Mouse (Mus musculus) ovary, postnatal 10 days (tissue): ENCODE data around the gene Dicer1.

Experiments used
- DNase-seq: peaks from one replicate; pipeline ENCODE4 v3.0.0; 2022; ENCODE audit warnings: low spot score

The Dicer1 gene

DNA sequence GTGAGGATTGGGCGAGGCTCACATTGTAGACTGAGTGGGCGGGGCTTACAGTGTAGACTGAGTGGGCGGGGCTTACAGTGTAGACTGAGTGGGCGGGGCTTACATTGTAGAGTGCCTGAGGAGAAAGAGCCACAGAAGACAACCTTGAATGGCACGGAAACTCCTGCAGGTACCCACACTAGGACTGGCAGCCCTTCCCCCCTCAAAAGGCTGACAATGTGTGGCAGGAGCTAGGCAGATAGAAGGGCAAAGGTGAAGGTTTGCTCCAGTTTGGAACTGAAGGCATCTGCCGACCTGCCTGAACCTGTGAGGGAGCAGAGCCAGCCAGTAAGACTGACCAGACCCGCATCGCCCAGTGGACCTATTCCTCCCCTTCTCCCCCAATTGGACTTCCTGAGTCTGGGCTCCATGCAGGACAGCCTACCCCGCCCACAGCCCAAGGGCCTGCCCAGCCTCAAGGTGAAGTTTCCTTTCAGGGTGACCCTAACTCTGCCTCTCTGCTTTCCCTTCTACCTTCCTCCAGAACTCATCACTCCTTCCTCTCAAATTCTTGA is 74.3 kb downstream of the Dicer1 start:
- no peak for DNase-seq

DNA sequence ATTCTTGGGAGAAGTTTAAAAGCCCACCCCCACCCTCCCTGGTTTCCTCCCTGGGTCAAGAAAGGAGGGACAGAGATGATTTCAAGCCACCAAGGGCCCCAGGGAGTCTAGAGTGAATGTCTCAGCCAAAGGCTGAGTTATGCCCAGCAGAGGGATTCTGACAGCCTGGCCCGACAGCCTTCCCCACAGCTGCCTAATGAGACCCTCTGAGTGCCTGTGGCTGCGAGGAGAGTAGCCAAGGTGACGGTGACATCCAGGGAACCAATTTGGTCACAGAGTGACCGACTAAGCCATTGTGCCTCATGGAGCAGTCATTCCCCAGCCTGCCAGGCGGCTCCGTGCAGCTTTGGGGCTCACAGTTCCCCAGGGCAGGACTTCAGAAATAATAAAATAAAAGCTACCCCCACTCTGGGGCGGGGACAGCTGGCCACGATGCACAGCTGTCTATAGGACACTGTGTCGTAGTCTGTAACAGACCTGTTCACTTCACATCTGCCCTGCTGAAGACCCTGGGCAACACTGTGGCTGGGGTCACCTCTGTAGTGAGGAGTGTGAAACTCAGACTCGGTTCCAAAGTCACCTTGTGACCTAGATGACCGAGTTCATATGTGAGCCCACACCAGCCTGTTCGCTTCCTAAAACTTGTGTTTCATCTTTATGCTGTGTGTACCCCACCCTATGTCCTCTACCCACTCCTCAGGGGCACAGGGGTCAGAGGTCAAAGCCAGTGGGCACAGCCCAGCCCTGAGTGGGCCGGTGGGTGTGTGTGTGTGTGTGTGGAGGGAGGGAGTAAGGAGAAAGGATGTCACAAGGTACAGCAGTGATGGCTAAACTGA is 75.0 kb downstream of the Dicer1 start:
- DNase-seq: no peak

DNA sequence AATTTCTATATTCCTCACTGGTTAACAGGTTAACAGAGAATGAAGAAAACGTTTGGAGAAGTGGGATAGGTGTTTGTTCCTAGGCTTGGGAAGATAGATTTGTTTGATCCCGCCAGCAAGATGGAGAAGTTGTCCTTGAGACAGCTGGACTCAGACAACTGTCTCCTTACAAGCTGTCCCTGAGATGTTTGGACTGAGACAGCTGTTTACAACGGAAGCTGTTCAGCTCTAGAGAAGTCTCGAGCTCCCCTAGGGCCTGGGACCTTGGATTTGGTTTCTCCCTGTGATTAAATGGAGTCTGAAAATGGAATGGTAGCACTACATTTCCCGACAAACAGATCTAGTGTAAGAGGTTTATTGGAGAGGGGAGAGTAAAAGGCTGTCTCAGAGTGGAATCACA is 78.8 kb downstream of the Dicer1 start:
- DNase-seq: no peak

DNA sequence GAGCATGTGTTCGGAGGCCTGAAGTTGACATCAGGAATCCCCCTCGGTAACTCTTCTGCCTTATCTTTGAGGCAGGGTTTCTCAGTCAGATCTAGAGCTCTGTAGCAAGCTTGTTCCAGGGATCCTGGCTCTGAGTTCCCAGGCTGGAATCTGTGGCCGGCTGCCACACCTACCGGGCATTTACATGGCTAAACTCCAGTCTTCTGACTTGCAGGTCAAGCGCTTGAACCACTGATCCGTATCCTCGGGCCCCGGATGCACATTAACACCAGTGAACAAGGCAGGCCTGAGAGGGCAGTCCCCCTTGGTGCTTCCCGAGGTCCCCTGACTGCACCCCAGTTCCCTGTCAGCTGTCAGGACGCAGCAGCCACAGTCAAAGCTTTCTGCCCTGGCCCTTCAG is 79.3 kb downstream of the Dicer1 start:
- no peak for DNase-seq

DNA sequence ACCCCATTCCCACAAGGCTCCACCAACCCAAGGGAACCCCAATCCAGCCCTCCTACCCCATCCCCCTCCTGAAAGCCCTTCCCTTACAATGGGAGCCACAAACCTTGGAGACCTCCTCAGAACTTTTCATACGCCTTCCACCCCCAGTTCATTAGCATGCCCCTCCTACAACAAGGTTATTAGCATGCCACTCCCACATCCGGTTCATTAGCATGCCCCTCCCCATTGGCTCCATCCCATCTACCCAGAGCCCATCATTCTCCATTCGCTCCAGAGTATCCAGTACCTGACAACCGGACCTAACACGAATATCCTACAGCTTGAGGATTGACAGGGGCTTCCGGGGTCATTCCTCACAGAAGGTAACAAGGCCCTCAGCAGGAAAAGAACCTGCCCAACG is 83.9 kb downstream of the Dicer1 start:
- no peak for DNase-seq

DNA sequence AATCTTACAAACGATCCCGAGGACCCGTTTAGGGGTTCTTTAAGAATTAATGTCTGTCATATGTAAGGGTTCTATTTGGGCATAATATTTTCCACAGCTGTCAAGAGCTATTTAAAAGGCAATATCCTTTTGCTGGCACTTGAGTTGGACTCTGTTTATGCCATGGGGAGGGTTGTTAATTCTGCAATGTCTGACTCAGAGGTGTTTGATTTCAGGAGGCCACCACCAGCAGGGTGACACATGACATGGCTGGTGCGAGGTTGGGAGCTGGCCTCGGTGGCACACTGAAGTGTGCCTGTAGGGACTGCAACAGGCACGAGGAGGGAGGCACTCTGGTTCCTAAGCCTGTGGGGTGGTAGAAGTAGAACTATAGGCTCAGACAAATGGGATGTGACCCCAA is 85.8 kb downstream of the Dicer1 start:
- no peak for DNase-seq

DNA sequence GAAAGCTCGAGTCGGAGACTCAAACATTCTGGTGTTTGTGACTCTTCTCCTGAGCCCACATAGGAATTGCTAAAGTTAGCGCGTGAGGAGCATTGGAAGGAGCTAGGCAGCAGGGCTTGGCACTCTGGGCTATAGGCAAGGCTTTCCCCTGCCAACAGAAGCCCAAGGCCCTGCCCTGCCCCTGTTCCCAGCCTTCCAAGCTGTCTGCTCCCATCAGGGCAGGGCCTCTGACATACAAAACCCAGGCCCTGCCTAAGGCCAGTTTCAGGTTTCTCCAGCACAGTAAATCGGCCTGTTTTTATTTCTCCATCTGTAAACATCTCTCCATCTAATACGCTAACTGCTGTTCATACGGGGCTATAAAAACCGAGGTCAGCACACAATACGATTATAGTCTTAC is 86.2 kb downstream of the Dicer1 start:
- DNase-seq: no peak

DNA sequence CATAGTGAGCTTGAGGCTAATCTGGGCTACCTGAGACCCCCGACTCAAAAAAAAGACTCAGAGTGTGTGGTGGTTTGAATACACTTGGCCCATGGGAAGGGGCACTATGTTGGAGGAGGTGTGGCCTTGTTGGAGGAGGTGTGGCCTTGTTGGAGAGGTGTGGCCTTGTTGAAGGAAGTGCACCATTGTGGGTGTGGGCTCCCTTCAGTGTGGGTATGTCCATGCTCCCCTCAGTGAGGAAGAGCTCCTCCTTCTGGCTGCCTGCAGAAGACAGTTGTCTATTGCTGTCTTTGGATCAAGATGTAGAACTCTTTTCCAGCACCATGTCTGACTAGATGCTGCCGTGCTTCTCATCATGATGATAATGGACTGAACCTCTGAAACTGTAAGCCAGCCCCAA is 95.6 kb downstream of the Dicer1 start:
- no peak for DNase-seq

DNA sequence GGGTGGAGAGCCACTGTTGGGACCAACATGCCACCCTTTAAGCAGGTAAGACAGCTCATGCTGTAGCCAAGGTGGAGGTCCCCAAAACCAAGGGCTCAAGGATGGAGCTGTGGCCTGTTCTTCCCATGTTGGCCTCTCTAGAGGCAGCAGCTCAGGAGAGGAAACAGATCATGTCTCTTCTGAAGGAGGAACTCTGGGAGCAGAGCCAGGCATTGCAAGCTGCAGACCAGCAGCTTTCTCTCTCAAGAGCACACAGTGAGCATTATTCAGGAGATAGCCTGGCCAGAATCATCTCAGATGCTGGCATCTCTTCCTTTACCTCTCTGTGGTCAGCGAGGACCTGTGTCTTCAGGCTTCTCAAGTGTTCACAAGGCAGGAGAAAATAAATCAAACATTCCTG is 96.7 kb downstream of the Dicer1 start:
- DNase-seq: no peak

DNA sequence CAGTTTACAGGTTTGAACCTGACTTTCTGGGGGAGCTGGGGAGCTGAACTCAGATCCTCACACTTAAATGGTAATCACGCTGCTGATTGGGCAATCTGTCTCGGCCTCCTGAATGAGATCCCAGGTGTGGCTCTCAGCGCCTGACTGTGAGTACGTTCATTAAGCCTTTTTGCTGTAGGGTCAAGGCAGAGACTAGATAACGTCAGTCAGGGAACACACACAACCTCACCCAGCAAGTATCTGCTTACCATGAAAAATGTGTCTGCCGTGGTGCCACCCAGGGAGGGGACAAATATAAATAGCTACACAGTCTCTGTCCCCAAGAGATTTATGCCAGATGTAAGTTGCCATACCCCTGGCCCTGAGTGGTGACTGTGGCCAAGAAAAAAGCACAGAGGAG is 99.7 kb downstream of the Dicer1 start:
- DNase-seq: no peak

DNA sequence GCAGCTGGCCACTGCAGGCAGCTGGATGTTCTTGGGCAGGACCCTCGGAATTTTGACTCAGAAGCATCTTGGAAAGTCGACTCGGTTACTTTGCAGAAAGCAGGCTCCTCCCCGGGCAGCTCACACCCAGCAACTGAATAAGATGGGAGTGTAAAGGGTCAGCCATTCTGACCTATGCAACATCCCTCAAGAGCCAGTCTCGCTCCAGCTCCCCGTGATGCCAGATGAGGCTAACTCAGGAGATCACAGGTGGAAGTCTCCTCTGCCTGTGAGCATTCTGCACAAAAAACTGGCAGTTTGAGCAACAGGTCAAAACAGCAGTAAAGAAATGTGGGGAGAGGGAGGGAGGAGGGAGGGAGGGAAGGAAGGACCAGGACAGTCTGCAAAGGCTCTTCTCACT is 100.5 kb downstream of the Dicer1 start:
- DNase-seq: no peak

DNA sequence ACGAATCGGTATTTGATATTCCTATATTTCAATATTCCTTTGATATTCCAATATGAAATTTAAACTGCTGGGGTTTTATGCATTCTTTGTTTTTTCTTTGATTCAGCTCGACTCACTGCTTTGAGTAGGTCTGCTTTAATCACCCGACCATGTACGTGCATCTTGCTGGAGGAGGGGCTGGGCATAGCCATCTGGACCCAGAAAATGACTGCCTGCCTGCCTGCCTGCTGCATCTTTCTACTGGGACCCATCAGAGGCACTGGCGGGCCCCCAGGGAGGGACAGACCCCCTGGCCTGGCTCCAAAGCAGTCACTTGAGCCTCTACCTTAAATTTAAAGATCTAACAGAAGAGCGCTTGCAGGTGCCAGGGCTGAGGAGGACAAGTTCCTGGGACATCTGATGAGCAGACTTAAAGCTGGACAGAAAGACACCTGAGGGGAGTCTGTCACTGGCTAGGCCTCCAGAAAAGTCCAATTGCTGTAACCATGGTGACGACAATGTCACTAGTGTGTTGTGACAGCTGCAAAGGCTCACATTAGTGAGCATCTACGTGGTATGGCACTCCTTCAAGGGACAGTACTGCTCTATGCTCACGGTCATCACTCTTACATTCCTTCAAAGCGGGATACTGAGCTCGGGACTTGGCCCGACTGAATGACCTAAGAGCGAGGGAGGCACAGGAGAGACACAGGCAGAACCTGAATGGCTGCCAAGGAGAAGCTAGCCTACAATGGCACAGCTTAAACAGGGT is 101.1 kb downstream of the Dicer1 start:
- DNase-seq: no peak

DNA sequence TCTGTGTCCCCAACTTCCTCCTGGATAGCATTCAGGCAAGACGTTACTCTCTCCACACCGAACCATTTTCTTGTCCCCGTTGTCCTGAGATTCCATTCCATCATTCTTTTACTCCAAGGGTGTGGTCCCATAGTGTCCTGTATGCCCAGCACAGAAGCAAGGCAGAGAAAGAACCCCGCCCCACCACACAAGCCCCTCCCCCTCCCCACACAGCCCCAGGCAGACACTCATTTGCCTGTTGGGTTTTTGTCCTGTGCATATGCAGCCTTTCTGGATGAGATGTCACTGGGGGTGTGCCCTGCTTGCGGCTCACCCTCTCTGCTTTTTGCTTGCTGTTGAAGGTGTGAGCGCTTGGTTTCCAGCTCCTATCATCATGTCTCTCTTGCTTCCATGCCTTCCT is 103.4 kb downstream of the Dicer1 start:
- no peak for DNase-seq

DNA sequence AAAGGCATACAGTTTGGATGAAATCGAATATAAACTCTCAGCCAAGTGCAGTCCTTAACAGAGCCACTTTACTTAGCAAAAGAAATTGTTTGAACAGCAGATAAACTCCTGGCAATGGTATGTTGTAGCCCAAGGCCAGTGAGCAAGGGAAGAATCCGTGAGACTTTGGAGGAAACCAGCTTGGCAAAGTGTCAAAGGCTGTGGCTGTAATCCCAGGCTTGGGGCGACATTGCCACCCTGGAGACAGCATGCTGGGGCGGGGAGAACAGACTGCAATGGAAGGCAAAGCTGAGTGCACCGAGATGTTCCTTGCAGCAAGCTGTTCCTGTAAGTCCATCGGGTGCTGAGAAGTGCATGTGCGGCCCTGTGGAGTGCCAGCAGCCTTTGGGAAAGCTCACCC is 109.4 kb downstream of the Dicer1 start:
- no peak for DNase-seq

DNA sequence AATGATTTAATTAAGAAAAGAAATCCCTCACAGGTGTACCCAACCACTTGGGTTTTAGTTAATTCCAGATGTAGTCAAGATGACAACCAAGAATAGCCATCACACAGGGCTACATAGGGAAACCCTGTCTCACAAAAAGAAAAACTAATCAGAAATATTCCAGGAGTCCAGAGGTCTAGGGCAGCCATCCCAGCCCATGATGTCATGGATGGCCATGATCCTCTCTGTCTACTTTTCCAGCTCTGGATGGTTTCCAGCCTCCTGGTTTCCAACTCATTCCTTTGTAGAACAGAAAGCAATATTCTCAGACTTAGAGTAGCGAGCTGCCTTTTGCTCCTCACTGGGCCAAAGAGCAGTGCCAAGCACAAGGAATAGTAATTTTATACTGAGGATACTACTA is 110.8 kb downstream of the Dicer1 start:
- DNase-seq: no peak

DNA sequence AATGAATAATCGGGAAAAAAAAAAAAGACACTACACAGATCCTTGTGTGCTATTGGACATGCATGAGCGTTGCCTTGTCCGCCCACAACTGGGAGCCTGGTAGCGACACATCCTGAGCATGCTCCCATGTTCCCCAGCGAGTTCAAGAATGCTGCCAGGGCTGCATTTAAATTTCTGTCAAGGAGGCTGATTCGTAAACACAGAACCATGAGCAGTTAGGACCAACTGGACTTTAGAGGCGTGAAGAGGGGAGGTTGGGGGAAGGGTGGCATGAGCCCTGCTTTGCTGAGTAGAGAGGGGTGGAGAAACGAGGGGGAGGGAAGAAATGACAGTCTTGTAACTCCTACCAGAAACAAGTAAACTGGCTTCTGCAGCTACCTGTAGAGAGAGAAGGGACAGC is 113.6 kb downstream of the Dicer1 start:
- DNase-seq: no peak
